Mouse (Mus musculus) hindbrain, postnatal 0 days (tissue): Measurements from ENCODE around the gene Wdr45b. TPM values are rescaled to one million over a fixed set of nuclear protein-coding genes. Genes with fewer than 3 reads are reported as not detected.
A peak's percentile ranks its signal among the peaks of the same experiment; 100 is the strongest.
"Not testable (repeated sequence)": the region's sequence is repeated elsewhere in the genome, so short reads cannot be mapped to it uniquely, and the experiment has no call there.

ENCODE experiments used
- ATAC-seq: fragments of 200-750 bp; cut with Nextera tagmentation; 2 replicates; pipeline ENCODE4 v1.8.0; 2017; ENCODE audit warnings: mild to moderate bottlenecking, moderate TSS enrichment, moderate library complexity
- DNase-seq: peaks from one replicate; pipeline ENCODE4 v3.0.0-alpha.2; 2015; ENCODE audit warnings: low spot score
- H3K27ac ChIP-seq: fragments of 300-500 bp; sonication (generic); 2 replicates; pipeline ENCODE4 v1.5.1; 2014; ENCODE audit warnings: mild to moderate bottlenecking
- H3K27me3 ChIP-seq: fragments of 300-500 bp; sonication (generic); 2 replicates; pipeline ENCODE4 v1.6.1; 2014; ENCODE audit warnings: low read length, mixed read lengths; ENCODE audit not compliant: insufficient read depth
- H3K36me3 ChIP-seq: fragments of 300-500 bp; sonication (generic); 2 replicates; pipeline ENCODE4 v1.6.1; 2014; ENCODE audit warnings: low read length, mixed read lengths; ENCODE audit not compliant: insufficient read depth
- H3K4me1 ChIP-seq: fragments of 300-500 bp; sonication (generic); 2 replicates; pipeline ENCODE4 v1.6.1; 2014; ENCODE audit warnings: antibody characterized with exemption, low read length, mixed read lengths; ENCODE audit not compliant: insufficient read depth
- H3K4me2 ChIP-seq: fragments of 300-500 bp; sonication (generic); 2 replicates; pipeline ENCODE4 v1.6.1; 2014; ENCODE audit warnings: low read depth, mild to moderate bottlenecking, low read length, moderate library complexity, mixed read lengths
- H3K4me3 ChIP-seq: fragments of 300-500 bp; sonication (generic); 2 replicates; pipeline ENCODE4 v1.5.1; 2014; ENCODE audit warnings: low read length
- H3K9ac ChIP-seq: fragments of 300-500 bp; sonication (generic); replicated peaks from 2 replicates; pipeline ENCODE4 v1.6.1; 2014; ENCODE audit warnings: mild to moderate bottlenecking, low read length, moderate library complexity, mixed read lengths
- H3K9me3 ChIP-seq: fragments of 300-500 bp; sonication (generic); 2 replicates; pipeline ENCODE4 v1.6.1; 2016; ENCODE audit warnings: low read length, mixed read lengths
- CTCF ChIP-seq: IDR thresholded peaks from 2 replicates; pipeline ENCODE4 v1.5.1; 2016; ENCODE audit warnings: antibody characterized with exemption, control low read depth, low read depth
- WGBS: fragments of 180-500 bp; shearing (Covaris S2); extraction: QIAGEN DNeasy Blood & Tissue Kit; methylation state at CpG from one replicate; pipeline ENCODE4 v1.1.7; 2014; 5-methylcytosine and 5-hydroxymethylcytosine counted together
- polyA plus RNA-seq: library from polyadenylated mRNA; unstranded; fragments of >200 nt; fragmentation: Nextera tagmentation; extraction: Ambion mirVana; gene quantifications from 2 replicates; pipeline ENCODE4 v1.2.1, GENCODE M21; 2015
- total RNA-seq: library from RNA; depleted of rRNA; stranded (reverse); fragments of >200 nt; gene quantifications from 2 replicates; pipeline ENCODE4 v1.2.3, GENCODE M21; 2014

Gene Wdr45b
- total and polyA plus RNA-seq, 2 experiments from 2014 or later: 77.9 to 88.7 TPM

- Histone ChIP-seq H3K27me3 (no peaks in the 10 kb centered on the region), H3K4me2 (peak overlapping the region; percentile 80), H3K4me1 (peaks cover 10% of the 10 kb centered on the region; the same call in 1 of the 2 replicates), H3K36me3 (no peaks in the 10 kb centered on the region), H3K27ac (peak overlapping the region; percentile 84), H3K4me3 (peak overlapping the region; percentile 74), H3K9ac (peak overlapping the region; percentile 90), H3K9me3 (no peaks in the 10 kb centered on the region)
- DNase-seq (peak; percentile 38), ATAC-seq (no peak)
- WGBS: 4% methylated on average over 40 of the region's 41 CpGs
- TF ChIP-seq CTCF: 0 out of 2 replicates have a peak, but pooled peaks have one; percentile 5
Observed at GRCm38 (mm10) chr11:121353326-121354090, 737 bp downstream of the Wdr45b start.

GRCm38 (mm10) chr11:121348727-121349126 is 5.5 kb downstream of the Wdr45b start:
- not testable (repeated sequence) for ATAC-seq, H3K4me2 ChIP-seq, H3K9ac ChIP-seq, DNase-seq, H3K27me3 ChIP-seq, H3K4me1 ChIP-seq, H3K27ac ChIP-seq, H3K9me3 ChIP-seq, H3K4me3 ChIP-seq, H3K36me3 ChIP-seq
- 83% methylated on average over 3 of the region's 3 CpGs for WGBS
- TF ChIP-seq CTCF: peak; percentile 12; the same call in 1 of the 2 replicates

- H3K27me3 ChIP-seq: no peaks in the 10 kb centered on the region
Observed at GRCm38 (mm10) chr11:121348166-121348565, 6.1 kb downstream of the Wdr45b start.

DNA sequence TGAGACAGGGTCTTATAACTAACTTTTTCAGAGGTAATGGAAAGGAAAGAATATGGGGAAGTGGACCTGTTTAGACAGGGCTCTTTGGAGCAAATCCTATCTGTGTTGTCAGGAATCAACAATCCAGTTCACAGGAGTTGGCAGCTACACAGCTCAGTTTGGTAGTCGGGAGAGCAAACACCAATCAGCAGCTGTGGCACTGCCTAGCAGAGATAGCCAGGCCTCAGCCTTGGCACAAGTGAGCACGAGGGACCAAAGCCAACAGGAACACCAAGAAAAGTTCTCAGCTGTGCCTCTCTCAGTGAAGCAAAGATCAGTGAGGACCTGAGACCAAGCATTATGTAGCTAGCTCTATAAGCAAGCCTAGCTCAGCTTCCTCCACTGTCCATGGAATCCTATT is 7.2 kb downstream of the Wdr45b start:
- DNase-seq: no peak
- Histone ChIP-seq H3K9ac (no peak overlapping the region), H3K36me3 (no peaks in the 10 kb centered on the region), H3K27me3 (no peaks in the 10 kb centered on the region), H3K4me1 (no peaks in the 10 kb centered on the region), H3K4me3 (no peak overlapping the region), H3K4me2 (no peak overlapping the region), H3K27ac (no peak overlapping the region), H3K9me3 (no peaks in the 10 kb centered on the region)
- WGBS: 74% methylated on average over 2 of the region's 2 CpGs
- no peak for TF ChIP-seq CTCF
- no peak for ATAC-seq

More at GRCm38 (mm10) chr11:121348166-121348565, 6.1 kb downstream of the Wdr45b start:
- 89% methylated on average over 2 of the region's 2 CpGs for WGBS
- ATAC-seq (no peak), DNase-seq (no peak)
- Histone ChIP-seq H3K9me3 (no peaks in the 10 kb centered on the region), H3K4me2 (no peak overlapping the region), H3K27ac (no peak overlapping the region), H3K4me1 (peaks cover 7% of the 10 kb centered on the region; the same call in 1 of the 2 replicates), H3K4me3 (no peak overlapping the region), H3K36me3 (no peaks in the 10 kb centered on the region), H3K9ac (no peak overlapping the region)
- TF ChIP-seq CTCF: no peak

GRCm38 (mm10) chr11:121342423-121342822 is 11.8 kb downstream of the Wdr45b start:
- H3K4me2 ChIP-seq, H3K27ac ChIP-seq, H3K9me3 ChIP-seq, H3K4me3 ChIP-seq, DNase-seq, H3K4me1 ChIP-seq, H3K27me3 ChIP-seq, H3K36me3 ChIP-seq, H3K9ac ChIP-seq, ATAC-seq: not testable (repeated sequence)
- no CpG with 5 or more reads among the region's 1 CpGs for WGBS

DNA sequence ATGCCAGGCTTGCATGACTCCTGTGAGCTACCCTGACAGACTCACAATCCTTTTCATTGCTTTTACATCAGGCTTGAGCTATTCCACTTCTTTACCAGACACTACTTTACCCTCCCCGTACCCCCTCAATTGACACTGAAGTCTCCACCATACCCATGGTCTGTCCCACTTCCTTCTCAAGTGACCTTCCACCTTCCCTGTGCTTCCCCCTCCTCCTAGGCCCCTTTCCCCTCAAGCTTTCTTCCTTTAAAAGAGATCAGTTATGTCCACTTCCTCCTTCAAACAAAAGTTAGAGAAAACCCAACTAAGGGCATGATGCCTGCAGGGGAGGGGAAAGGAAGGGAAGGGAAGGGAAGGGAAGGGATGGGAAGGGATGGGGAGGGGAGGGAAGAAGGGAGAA is 14.0 kb downstream of the Wdr45b start:
- ATAC-seq (no peak), DNase-seq (no peak)
- Histone ChIP-seq H3K36me3 (peaks cover 8% of the 10 kb centered on the region; the same call in 1 of the 2 replicates), H3K27ac (no peak overlapping the region), H3K9ac (no peak overlapping the region), H3K9me3 (no peaks in the 10 kb centered on the region), H3K4me1 (no peaks in the 10 kb centered on the region), H3K27me3 (no peaks in the 10 kb centered on the region), H3K4me2 (no peak overlapping the region), H3K4me3 (no peak overlapping the region)
- 90% methylated on average over 1 of the region's 1 CpGs for WGBS
- TF ChIP-seq CTCF: no peak

DNA sequence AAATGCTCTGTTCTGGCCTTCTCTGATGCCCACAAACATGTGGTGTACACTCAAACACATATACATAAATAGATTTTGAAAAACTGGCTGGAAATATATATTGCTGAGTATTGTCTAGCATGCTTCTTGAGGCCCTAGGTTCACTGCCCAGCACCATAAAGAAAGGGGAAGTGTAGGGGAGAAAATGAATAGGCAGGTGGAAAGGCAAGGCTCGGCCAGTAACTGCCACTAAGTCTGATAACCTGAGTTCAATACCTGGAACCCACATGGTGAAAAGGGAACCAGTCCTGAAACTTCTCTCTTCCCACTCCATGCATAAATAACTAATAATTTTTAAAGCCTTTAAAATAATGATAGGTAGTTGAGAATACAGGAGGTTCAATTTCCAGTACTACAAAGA is 14.6 kb downstream of the Wdr45b start:
- no peaks in the 10 kb centered on the region for H3K4me1 ChIP-seq
- no peak for DNase-seq
- no peak overlapping the region for H3K27ac ChIP-seq
- no peak overlapping the region for H3K4me2 ChIP-seq
- no peak overlapping the region for H3K4me3 ChIP-seq
- no peaks in the 10 kb centered on the region for H3K27me3 ChIP-seq
- TF ChIP-seq CTCF: no peak
- peaks cover 12% of the 10 kb centered on the region; the same call in 1 of the 2 replicates for H3K36me3 ChIP-seq
- no peak for ATAC-seq
- no peak overlapping the region for H3K9ac ChIP-seq
- WGBS: 100% methylated on average over 1 of the region's 1 CpGs
- H3K9me3 ChIP-seq: no peaks in the 10 kb centered on the region
